Mouse (Mus musculus): ENCODE data around the gene Xpo6.

DNA sequence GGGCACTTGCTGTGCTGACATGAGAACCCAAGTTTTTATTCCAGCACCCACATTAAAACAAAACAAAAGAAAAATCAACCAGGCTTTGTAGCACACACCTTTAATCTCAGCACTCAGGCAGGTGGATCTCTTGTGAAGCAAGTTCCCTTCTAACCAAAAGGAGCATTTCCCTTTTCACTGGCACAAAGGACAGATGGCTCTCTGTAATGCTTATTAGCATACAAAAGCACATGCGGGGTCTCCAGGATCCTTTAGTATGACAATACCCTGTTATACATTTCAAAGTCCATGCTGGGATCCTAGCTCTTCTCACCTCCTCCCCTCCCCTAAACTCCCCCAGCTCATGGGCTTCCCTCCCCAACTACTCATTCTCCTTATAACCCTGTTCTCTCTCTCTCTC is 20.3 kb upstream of the Xpo6 start:
- TF ChIP-seq POLR2A (IDR thresholded peaks at IDR 0.05; ENCODE audit: extremely low read depth, insufficient read depth, low read length) = no peak
- TF ChIP-seq CTCF (IDR thresholded peaks at IDR 0.05; ENCODE audit: low read depth, low read length) = no peak
